Mouse (Mus musculus) heart, embryonic 11.5 days (tissue): ENCODE data around the gene Myo9b. TPM values are rescaled to one million over a fixed set of nuclear protein-coding genes. Genes with fewer than 3 reads are reported as not detected.

ENCODE experiments used
- ATAC-seq: fragments of 200-750 bp; cut with Nextera tagmentation; replicated peaks from 2 replicates; pipeline ENCODE4 v1.8.0; 2017; ENCODE audit warnings: moderate library complexity; ENCODE audit not compliant: insufficient number of reproducible peaks, low FRiP score, low TSS enrichment
- H3K27ac ChIP-seq: fragments of 300-500 bp; sonication (generic); 2 replicates; pipeline ENCODE4 v1.5.1; 2014; ENCODE audit warnings: mild to moderate bottlenecking, low read depth, low read length
- H3K27me3 ChIP-seq: fragments of 300-500 bp; sonication (generic); 2 replicates; pipeline ENCODE4 v1.6.1; 2014; ENCODE audit warnings: mild to moderate bottlenecking, low read length, mixed read lengths; ENCODE audit not compliant: control insufficient read depth, insufficient read depth
- H3K36me3 ChIP-seq: fragments of 300-500 bp; sonication (generic); 2 replicates; pipeline ENCODE4 v1.6.1; 2014; ENCODE audit warnings: mild to moderate bottlenecking, low read length, moderate library complexity, mixed read lengths; ENCODE audit not compliant: control insufficient read depth, insufficient read depth
- H3K4me1 ChIP-seq: fragments of 300-500 bp; sonication (generic); 2 replicates; pipeline ENCODE4 v1.6.1; 2014; ENCODE audit warnings: low read length; ENCODE audit not compliant: control insufficient read depth, insufficient read depth
- H3K4me2 ChIP-seq: fragments of 300-500 bp; sonication (generic); 2 replicates; pipeline ENCODE4 v1.6.1; 2014; ENCODE audit warnings: mild to moderate bottlenecking, moderate library complexity
- H3K4me3 ChIP-seq: fragments of 300-500 bp; sonication (generic); 2 replicates; pipeline ENCODE4 v1.5.1; 2014; ENCODE audit warnings: low read depth, low read length
- H3K9ac ChIP-seq: fragments of 300-500 bp; sonication (generic); 2 replicates; pipeline ENCODE4 v1.6.1; 2014; ENCODE audit warnings: mild to moderate bottlenecking, low read depth, low read length, moderate library complexity
- H3K9me3 ChIP-seq: fragments of 300-500 bp; sonication (generic); replicated peaks from 2 replicates; pipeline ENCODE4 v1.6.1; 2016; ENCODE audit warnings: low read length; ENCODE audit not compliant: control insufficient read depth
- WGBS: fragments of 180-500 bp; shearing (Covaris S2); extraction: QIAGEN DNeasy Blood & Tissue Kit; methylation state at CpG from one replicate; pipeline ENCODE4 v1.1.7; 2014; ENCODE audit not compliant: insufficient replicate concordance; 5-methylcytosine and 5-hydroxymethylcytosine counted together
- polyA plus RNA-seq: library from polyadenylated mRNA; unstranded; fragments of >200 nt; fragmentation: Nextera tagmentation; extraction: Ambion mirVana; gene quantifications from 2 replicates; pipeline ENCODE4 v1.2.1, GENCODE M21; 2014

The Myo9b gene
- polyA plus RNA-seq, 1 experiment from 2014 or later = 15.1 TPM

- Histone ChIP-seq H3K9me3 (no peaks in the 10 kb centered on the region), H3K27me3 (no peaks in the 10 kb centered on the region), H3K27ac (0 out of 2 replicates have a peak overlapping the region, but pooled peaks have one; percentile 24), H3K36me3 (peaks cover 20% of the 10 kb centered on the region), H3K4me3 (no peak overlapping the region), H3K9ac (no peak overlapping the region), H3K4me1 (peaks cover 33% of the 10 kb centered on the region), H3K4me2 (no peak overlapping the region)
- ATAC-seq = no peak
- WGBS = 79% methylated on average over 12 of the region's 12 CpGs
Observed at GRCm38 (mm10) chr8:71372427-71372826, 99.9 kb downstream of the Myo9b start.

GRCm38 (mm10) chr8:71373000-71373399 is 100.5 kb downstream of the Myo9b start:
- H3K9me3 ChIP-seq = no peaks in the 10 kb centered on the region
- peaks cover 2% of the 10 kb centered on the region; the same call in 1 of the 2 replicates for H3K27me3 ChIP-seq
- no peak overlapping the region for H3K9ac ChIP-seq
- no peak overlapping the region for H3K27ac ChIP-seq
- H3K4me1 ChIP-seq = peaks cover 30% of the 10 kb centered on the region
- 90% methylated on average over 3 of the region's 3 CpGs for WGBS
- H3K4me2 ChIP-seq = no peak overlapping the region
- ATAC-seq = no peak
- H3K4me3 ChIP-seq = no peak overlapping the region
- peaks cover 25% of the 10 kb centered on the region for H3K36me3 ChIP-seq

GRCm38 (mm10) chr8:71374616-71375206 is 102.2 kb downstream of the Myo9b start:
- H3K27ac ChIP-seq = no peak overlapping the region
- no peak overlapping the region for H3K4me2 ChIP-seq
- no peak overlapping the region for H3K9ac ChIP-seq
- ATAC-seq = no peak
- H3K4me3 ChIP-seq = no peak overlapping the region
- peaks cover 31% of the 10 kb centered on the region for H3K4me1 ChIP-seq
- WGBS = 74% methylated on average over 17 of the region's 17 CpGs
- peaks cover 23% of the 10 kb centered on the region for H3K36me3 ChIP-seq
- peaks cover 2% of the 10 kb centered on the region; the same call in 1 of the 2 replicates for H3K27me3 ChIP-seq
- H3K9me3 ChIP-seq = no peaks in the 10 kb centered on the region

- H3K4me3 ChIP-seq = peak overlapping the region; percentile 24
- H3K27me3 ChIP-seq = peaks cover 2% of the 10 kb centered on the region; the same call in 1 of the 2 replicates
- H3K27ac ChIP-seq = no peak overlapping the region
- peaks cover 23% of the 10 kb centered on the region for H3K36me3 ChIP-seq
- 11% methylated on average over 74 of the region's 74 CpGs for WGBS
- ATAC-seq = peak; percentile 37
- H3K4me1 ChIP-seq = peaks cover 35% of the 10 kb centered on the region
- H3K9me3 ChIP-seq = no peaks in the 10 kb centered on the region
- peak overlapping the region; percentile 61 for H3K4me2 ChIP-seq
- peak overlapping the region; percentile 47; the same call in 1 of the 2 replicates for H3K9ac ChIP-seq
Observed at GRCm38 (mm10) chr8:71375581-71376422, 103.3 kb downstream of the Myo9b start.

GRCm38 (mm10) chr8:71376423-71377030 is 104.0 kb downstream of the Myo9b start:
- Histone ChIP-seq H3K9me3 (no peaks in the 10 kb centered on the region), H3K27me3 (peaks cover 2% of the 10 kb centered on the region; the same call in 1 of the 2 replicates), H3K36me3 (peaks cover 23% of the 10 kb centered on the region), H3K4me2 (peak overlapping the region; percentile 61), H3K4me1 (peaks cover 35% of the 10 kb centered on the region), H3K27ac (no peak overlapping the region), H3K9ac (no peak overlapping the region), H3K4me3 (peak overlapping the region; percentile 24; the same call in 1 of the 2 replicates)
- ATAC-seq = no peak
- 51% methylated on average over 8 of the region's 8 CpGs for WGBS

GRCm38 (mm10) chr8:71379008-71379407 is 106.5 kb downstream of the Myo9b start:
- 75% methylated on average over 4 of the region's 4 CpGs for WGBS
- no peak for ATAC-seq
- Histone ChIP-seq H3K4me3 (no peak overlapping the region), H3K27me3 (peaks cover 2% of the 10 kb centered on the region; the same call in 1 of the 2 replicates), H3K9ac (no peak overlapping the region), H3K4me1 (peaks cover 38% of the 10 kb centered on the region), H3K9me3 (no peaks in the 10 kb centered on the region), H3K4me2 (peak overlapping the region; percentile 67), H3K36me3 (peaks cover 19% of the 10 kb centered on the region), H3K27ac (no peak overlapping the region)

- peaks cover 14% of the 10 kb centered on the region for H3K36me3 ChIP-seq
- ATAC-seq = no peak
- peak overlapping the region; percentile 74 for H3K4me3 ChIP-seq
- peaks cover 2% of the 10 kb centered on the region; the same call in 1 of the 2 replicates for H3K27me3 ChIP-seq
- peak overlapping the region; percentile 67 for H3K4me2 ChIP-seq
- peak overlapping the region; percentile 81 for H3K9ac ChIP-seq
- H3K27ac ChIP-seq = no peak overlapping the region
- no peaks in the 10 kb centered on the region for H3K9me3 ChIP-seq
- WGBS = 48% methylated on average over 3 of the region's 3 CpGs
- peaks cover 38% of the 10 kb centered on the region for H3K4me1 ChIP-seq
Observed at GRCm38 (mm10) chr8:71379512-71380075, 107.1 kb downstream of the Myo9b start.
